Mouse (Mus musculus) CH12.LX (cell line): ENCODE measurements around the gene Arhgef12. TPM values are rescaled to one million over a fixed set of nuclear protein-coding genes. Genes with fewer than 3 reads are reported as not detected.

Experiments used
- DNase-seq: peaks from one replicate; pipeline ENCODE4 v3.0.0-alpha.2; 2013; ENCODE audit errors: extremely low read depth
- H3K27ac ChIP-seq: 2 replicates; pipeline ENCODE4 v1.5.1; 2012; ENCODE audit warnings: low read depth, mild to moderate bottlenecking, control low read depth, moderate library complexity; ENCODE audit not compliant: insufficient read depth
- H3K27me3 ChIP-seq: replicated peaks from 2 replicates; pipeline ENCODE3; 2012; ENCODE audit warnings: inconsistent platforms
- H3K36me3 ChIP-seq, 2 experiments: replicated peaks in 1 of 2; 2 replicates each; pipeline versions ENCODE3 to v1.6.1; 2012; ENCODE audit warnings: inconsistent platforms in 1 of 2, low read length in 1 of 2, mild to moderate bottlenecking in 1 of 2, mixed read lengths in 1 of 2, moderate library complexity in 1 of 2; ENCODE audit not compliant: control insufficient read depth in 1 of 2, insufficient read depth in 1 of 2
- H3K4me1 ChIP-seq, 2 experiments: 2 replicates each; pipeline ENCODE4 v1.6.1; 2012; ENCODE audit warnings: inconsistent platforms in 1 of 2, moderate library complexity in 1 of 2; ENCODE audit not compliant: insufficient read depth in 2 of 2, control insufficient read depth in 1 of 2
- H3K4me2 ChIP-seq: 2 replicates; pipeline ENCODE4 v1.6.1; 2012; ENCODE audit warnings: low read depth, mild to moderate bottlenecking, control low read depth; ENCODE audit not compliant: poor library complexity, insufficient read depth, severe bottlenecking
- H3K4me3 ChIP-seq, 3 experiments: fragments of 150-350 bp in 1 of 3; sonication (generic) in 1 of 3; replicated peaks in 1 of 3; 2 replicates each; pipeline versions ENCODE3 to v1.5.1; 2011 to 2012; ENCODE audit warnings: low read depth in 2 of 3, low read length in 2 of 3, mild to moderate bottlenecking in 2 of 3, moderate library complexity in 2 of 3, control low read depth in 1 of 3, improper control_type of control experiment in 1 of 3, inconsistent platforms in 1 of 3, mixed read lengths in 1 of 3; ENCODE audit not compliant: poor library complexity in 1 of 3
- H3K79me2 ChIP-seq: replicated peaks from 2 replicates; pipeline ENCODE4 v1.6.1; 2012; ENCODE audit warnings: mild to moderate bottlenecking, moderate library complexity; ENCODE audit not compliant: control insufficient read depth, poor library complexity, insufficient read depth, severe bottlenecking; ENCODE audit errors: extremely low read depth
- H3K9ac ChIP-seq: 2 replicates; pipeline ENCODE4 v1.6.1; 2012; ENCODE audit warnings: low read depth, mild to moderate bottlenecking, control low read depth, moderate library complexity; ENCODE audit not compliant: insufficient read depth
- H3K9me3 ChIP-seq: replicated peaks from 2 replicates; pipeline ENCODE3; 2012; ENCODE audit warnings: low read length, inconsistent platforms, mixed read lengths
- BHLHE40 ChIP-seq: IDR thresholded peaks from 2 replicates; pipeline ENCODE4 v1.6.1; 2011; ENCODE audit warnings: mild to moderate bottlenecking, low read depth, low read length, improper control_type of control experiment
- CHD1 ChIP-seq: IDR thresholded peaks from 2 replicates; pipeline ENCODE4 v1.6.1; 2012; ENCODE audit warnings: low read depth, low read length, improper control_type of control experiment, inconsistent platforms
- CHD2 ChIP-seq: IDR thresholded peaks from 2 replicates; pipeline ENCODE4 v1.6.1; 2011; ENCODE audit warnings: low read length, improper control_type of control experiment
- EP300 ChIP-seq: IDR thresholded peaks from 2 replicates; pipeline ENCODE4 v1.6.1; 2011; ENCODE audit warnings: low read length, improper control_type of control experiment
- JUND ChIP-seq: conservative IDR thresholded peaks from 2 replicates; pipeline ENCODE4 v1.6.1; 2011; ENCODE audit warnings: low read depth, low read length, improper control_type of control experiment
- KAT2A ChIP-seq: IDR thresholded peaks from 2 replicates; pipeline ENCODE4 v1.6.1; 2012; ENCODE audit warnings: low read length, improper control_type of control experiment, inconsistent platforms; ENCODE audit not compliant: insufficient replicate concordance
- MAX ChIP-seq: IDR thresholded peaks from 2 replicates; pipeline ENCODE4 v1.6.1; 2011; ENCODE audit warnings: low read length, improper control_type of control experiment
- MAZ ChIP-seq: IDR thresholded peaks from 2 replicates; pipeline ENCODE4 v1.6.1; 2012; ENCODE audit warnings: low read depth, mild to moderate bottlenecking, inconsistent platforms, low read length, improper control_type of control experiment, moderate library complexity
- MEF2A ChIP-seq: IDR thresholded peaks from 2 replicates; pipeline ENCODE4 v1.6.1; 2014; ENCODE audit warnings: low read depth, mild to moderate bottlenecking, inconsistent platforms, low read length, improper control_type of control experiment, borderline replicate concordance
- MYC ChIP-seq: IDR thresholded peaks from 2 replicates; pipeline ENCODE4 v1.6.1; 2011; ENCODE audit warnings: low read depth, mild to moderate bottlenecking, improper control_type of control experiment, low read length
- NELFE ChIP-seq: IDR thresholded peaks from 2 replicates; pipeline ENCODE4 v1.6.1; 2011; ENCODE audit warnings: low read depth, low read length, improper control_type of control experiment
- POLR2A ChIP-seq: IDR thresholded peaks from 2 replicates; pipeline ENCODE4 v1.6.1; 2011; ENCODE audit warnings: low read depth, mild to moderate bottlenecking, improper control_type of control experiment, low read length
- POLR2AphosphoS2 ChIP-seq: IDR thresholded peaks from 2 replicates; pipeline ENCODE4 v1.6.1; 2011; ENCODE audit warnings: low read depth, low read length, improper control_type of control experiment
- RAD21 ChIP-seq: IDR thresholded peaks from 2 replicates; pipeline ENCODE4 v1.6.1; 2011; ENCODE audit warnings: low read depth, mild to moderate bottlenecking, low read length, improper control_type of control experiment, moderate library complexity
- SMC3 ChIP-seq: IDR thresholded peaks from 2 replicates; pipeline ENCODE4 v1.6.1; 2011; ENCODE audit warnings: low read depth, low read length, improper control_type of control experiment
- TCF12 ChIP-seq: IDR thresholded peaks from 2 replicates; pipeline ENCODE4 v1.6.1; 2014; ENCODE audit warnings: low read depth, mild to moderate bottlenecking, inconsistent platforms, low read length, improper control_type of control experiment
- USF1 ChIP-seq: IDR thresholded peaks from 2 replicates; pipeline ENCODE4 v1.6.1; 2014; ENCODE audit warnings: low read depth, mild to moderate bottlenecking, inconsistent platforms, low read length, improper control_type of control experiment
- USF2 ChIP-seq: conservative IDR thresholded peaks from 2 replicates; pipeline ENCODE4 v1.6.1; 2011; ENCODE audit warnings: low read depth, low read length, improper control_type of control experiment
- ZC3H11A ChIP-seq: IDR thresholded peaks from 2 replicates; pipeline ENCODE4 v1.6.1; 2012; ENCODE audit warnings: low read depth, mild to moderate bottlenecking, inconsistent platforms, low read length, improper control_type of control experiment
- ZMIZ1 ChIP-seq: IDR thresholded peaks from 2 replicates; pipeline ENCODE4 v1.6.1; 2012; ENCODE audit warnings: low read depth, mild to moderate bottlenecking, inconsistent platforms, low read length, improper control_type of control experiment
- ZNF384 ChIP-seq: IDR thresholded peaks from 2 replicates; pipeline ENCODE4 v1.6.1; 2012; ENCODE audit warnings: low read depth, low read length, improper control_type of control experiment, inconsistent platforms
- dilution Hi-C: fragments of 300-500 bp; cut with MboI; formaldehyde crosslinking; loops from 2 replicates; pipeline ENCODE4 v1.14.3; 2020; ENCODE audit warnings: low sequenced_read_pairs; ENCODE audit not compliant: extremely low pct_unique_long_range_greater_than_20kb, extremely low pct_ligation_motif_present
- in situ Hi-C: fragments of 300-500 bp; cut with MboI; formaldehyde crosslinking; loops from 3 replicates; pipeline ENCODE4 v1.14.3; 2019; ENCODE audit warnings: low sequenced_read_pairs, low pct_ligation_motif_present, low pct_unique_long_range_greater_than_20kb, mixed read lengths
- polyA plus RNA-seq: library from polyadenylated mRNA; unstranded; fragments of >175 nt; gene quantifications from 2 replicates; pipeline ENCODE4 v1.2.1, GENCODE M21; 2012; ENCODE audit warnings: low read depth; ENCODE audit not compliant: insufficient read length
- total RNA-seq, 2 experiments: library from RNA; depleted of rRNA; stranded (reverse); fragments of 300-350 nt in 1 of 2; fragments of >200 nt in 1 of 2; gene quantifications; 2 replicates each; pipeline ENCODE4 v1.2.3; 2012 to 2014

The Arhgef12 gene
- total and polyA plus RNA-seq, 3 experiments = 4.9 to 9.4 (median 8.7) TPM

DNA sequence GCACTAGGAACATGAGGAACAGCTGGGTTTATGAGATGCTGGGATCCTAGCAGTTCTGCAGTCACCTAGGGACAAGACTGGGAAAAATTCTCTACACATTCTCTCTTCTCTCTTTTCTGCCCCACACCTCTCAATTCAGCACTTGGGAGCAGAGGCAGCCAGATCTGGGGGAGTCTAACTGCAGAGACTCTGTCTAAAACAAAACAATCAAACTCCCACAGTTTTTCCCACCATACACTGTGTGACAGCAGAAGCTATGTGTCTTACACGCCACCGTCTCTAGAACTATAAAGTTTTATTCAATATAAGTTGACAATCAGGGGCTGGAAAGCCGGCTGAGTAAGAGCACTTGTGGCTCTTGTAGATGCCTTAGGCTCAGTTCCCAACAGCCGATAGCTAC, 119.1 kb downstream of the Arhgef12 start:
- H3K4me2 ChIP-seq = no peak overlapping the region
- dilution Hi-C loops (no loop called here), in situ Hi-C loops (no loop called here)
- TF ChIP-seq USF1 = no peak
- TF ChIP-seq POLR2AphosphoS2 = no peak
- no peak for TF ChIP-seq MAZ
- no peak for TF ChIP-seq BHLHE40
- no peak for TF ChIP-seq ZNF384
- TF ChIP-seq SMC3 = no peak
- TF ChIP-seq MAX = no peak
- TF ChIP-seq POLR2A = no peak
- no peak for TF ChIP-seq JUND
- no peak for TF ChIP-seq CHD2
- no peak for TF ChIP-seq TCF12
- no peak for TF ChIP-seq ZMIZ1
- TF ChIP-seq ZC3H11A = no peak
- TF ChIP-seq MEF2A = no peak
- TF ChIP-seq MYC = no peak
- TF ChIP-seq, all 38 proteins: peak for 0
- Histone ChIP-seq H3K4me1 (0 out of 4 replicates have a peak, but pooled peaks cover 0 to 4% of the 10 kb centered on the region in 2 experiments), H3K27me3 (no peaks in the 10 kb centered on the region), H3K79me2 (no peaks in the 10 kb centered on the region), H3K27ac (no peak overlapping the region), H3K4me3 (no peak overlapping the region), H3K9me3 (no peaks in the 10 kb centered on the region), H3K9ac (no peak overlapping the region), H3K36me3 (peaks cover 40 to 68% of the 10 kb centered on the region in 2 experiments)
- DNase-seq = no peak

DNA sequence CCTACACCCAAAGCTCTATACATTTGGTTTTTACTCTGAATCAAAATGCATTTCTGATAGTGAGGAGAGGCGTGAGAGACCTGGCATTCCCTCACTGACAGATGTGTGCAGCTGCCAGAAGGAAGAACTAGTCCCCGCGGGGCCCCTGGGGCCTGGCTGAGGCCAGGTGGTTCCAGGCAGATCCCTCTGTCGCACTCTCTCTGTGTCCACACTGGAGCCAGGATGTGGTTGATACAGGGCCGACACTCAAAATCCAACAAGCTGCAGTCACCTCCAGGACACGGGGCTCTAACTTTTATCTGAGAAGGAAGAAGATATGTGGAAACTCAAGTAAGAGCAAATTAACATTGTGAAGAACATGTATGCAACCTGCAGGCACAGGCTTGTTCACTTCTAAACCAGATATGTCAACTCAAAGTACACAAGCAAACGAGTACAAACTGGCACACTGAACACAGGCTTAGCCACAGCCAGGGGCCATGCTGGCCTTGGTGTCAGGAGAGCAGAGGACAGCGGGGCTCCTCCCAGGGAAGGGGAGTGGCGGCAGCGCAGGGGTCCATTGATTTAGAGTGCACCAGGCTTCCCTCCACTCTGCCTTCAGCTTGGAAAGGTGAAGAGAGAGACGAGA, 138.0 kb downstream of the Arhgef12 start:
- H3K9ac ChIP-seq = no peak overlapping the region
- H3K4me3 ChIP-seq = no peak overlapping the region
- H3K36me3 ChIP-seq = peaks cover 46 to 66% of the 10 kb centered on the region in 2 experiments
- in situ Hi-C loops = no loop called here
- TF ChIP-seq USF1 = no peak
- no peak for TF ChIP-seq ZNF384
- TF ChIP-seq NELFE = no peak
- no peak for TF ChIP-seq MEF2A
- no peak for TF ChIP-seq BHLHE40
- TF ChIP-seq CHD1 = no peak
- no peak for TF ChIP-seq EP300
- TF ChIP-seq ZC3H11A = no peak
- TF ChIP-seq KAT2A = no peak
- no peak for TF ChIP-seq POLR2AphosphoS2
- no peak for TF ChIP-seq RAD21
- no peak for TF ChIP-seq USF2
- H3K27me3 ChIP-seq = no peaks in the 10 kb centered on the region
- H3K9me3 ChIP-seq = no peaks in the 10 kb centered on the region
- no peaks in the 10 kb centered on the region for H3K79me2 ChIP-seq
- dilution Hi-C loops = no loop called here
- H3K27ac ChIP-seq = no peak overlapping the region
- no peaks in the 10 kb centered on the region for H3K4me1 ChIP-seq
- H3K4me2 ChIP-seq = no peak overlapping the region
- DNase-seq = no peak
